Mouse (Mus musculus) heart, embryonic 15.5 days (tissue): Measurements from ENCODE around the gene Lim2. TPM values are rescaled to one million over a fixed set of nuclear protein-coding genes. Genes with fewer than 3 reads are reported as not detected.

ENCODE experiments used
- ATAC-seq: fragments of 200-750 bp; cut with Nextera tagmentation; replicated peaks from 2 replicates; pipeline ENCODE4 v1.8.0; 2017; ENCODE audit warnings: low read depth, moderate TSS enrichment; ENCODE audit not compliant: insufficient number of reproducible peaks, insufficient read depth, low FRiP score
- H3K27ac ChIP-seq: fragments of 300-500 bp; sonication (generic); 2 replicates; pipeline ENCODE4 v1.5.1; 2015; ENCODE audit warnings: mild to moderate bottlenecking, inconsistent platforms
- H3K27me3 ChIP-seq: fragments of 300-500 bp; sonication (generic); 2 replicates; pipeline ENCODE4 v1.6.1; 2015; ENCODE audit warnings: inconsistent platforms
- H3K36me3 ChIP-seq: fragments of 300-500 bp; sonication (generic); 2 replicates; pipeline ENCODE4 v1.6.1; 2015; ENCODE audit warnings: mild to moderate bottlenecking, inconsistent platforms
- H3K4me1 ChIP-seq: fragments of 300-500 bp; sonication (generic); replicated peaks from 2 replicates; pipeline ENCODE4 v1.6.1; 2015; ENCODE audit warnings: inconsistent platforms
- H3K4me2 ChIP-seq: fragments of 300-500 bp; sonication (generic); 2 replicates; pipeline ENCODE4 v1.6.1; 2015; ENCODE audit warnings: inconsistent platforms, mild to moderate bottlenecking, moderate library complexity
- H3K4me3 ChIP-seq: fragments of 300-500 bp; sonication (generic); 2 replicates; pipeline ENCODE4 v1.5.1; 2015; ENCODE audit warnings: mild to moderate bottlenecking, inconsistent platforms
- H3K9ac ChIP-seq: fragments of 300-500 bp; sonication (generic); 2 replicates; pipeline ENCODE4 v1.6.1; 2015; ENCODE audit warnings: mild to moderate bottlenecking, inconsistent platforms
- H3K9me3 ChIP-seq: fragments of 300-500 bp; sonication (generic); replicated peaks from 2 replicates; pipeline ENCODE4 v1.6.1; 2016; ENCODE audit warnings: inconsistent platforms
- WGBS: fragments of 180-500 bp; shearing (Covaris S2); methylation state at CpG from one replicate; pipeline ENCODE4 v1.1.7; 2015; ENCODE audit warnings: mixed read lengths; 5-methylcytosine and 5-hydroxymethylcytosine counted together
- microRNA-seq: library from miRNA; unstranded; fragments of <30 nt; microRNA quantifications from one replicate; pipeline ENCODE4, GENCODE M21; 2016
- polyA plus RNA-seq: library from polyadenylated mRNA; unstranded; fragments of >200 nt; fragmentation: Nextera tagmentation; extraction: Ambion mirVana; gene quantifications from 2 replicates; pipeline ENCODE4 v1.2.1, GENCODE M21; 2015

Gene Lim2
- polyA plus RNA-seq, 1 experiment from 2014 or later: not detected

- ATAC-seq: peak; percentile 56; the same call in 1 of the 2 replicates
- WGBS: 1% methylated on average over 31 of the region's 33 CpGs
- no peaks in the 10 kb centered on the region for H3K9me3 ChIP-seq
These were observed 38.7 kb downstream of the Lim2 start for GRCm38 (mm10) chr7:43466099-43466694.

GRCm38 (mm10) chr7:43470373-43470772, 42.9 kb downstream of the Lim2 start:
- no peaks in the 10 kb centered on the region for H3K36me3 ChIP-seq
- H3K27ac ChIP-seq: no peak overlapping the region
- H3K4me2 ChIP-seq: no peak overlapping the region
- H3K4me1 ChIP-seq: peaks cover 8% of the 10 kb centered on the region
- H3K9ac ChIP-seq: no peak overlapping the region
- ATAC-seq: no peak
- H3K9me3 ChIP-seq: no peaks in the 10 kb centered on the region
- peaks cover 11% of the 10 kb centered on the region for H3K27me3 ChIP-seq
- WGBS: 42% methylated on average over 8 of the region's 8 CpGs
- no peak overlapping the region for H3K4me3 ChIP-seq

More at GRCm38 (mm10) chr7:43466099-43466694, 38.7 kb downstream of the Lim2 start:
- Histone ChIP-seq H3K27me3 (peaks cover 10% of the 10 kb centered on the region), H3K36me3 (no peaks in the 10 kb centered on the region), H3K4me3 (peak overlapping the region; percentile 58), H3K27ac (peak overlapping the region; percentile 33; the same call in 1 of the 2 replicates), H3K4me2 (peak overlapping the region; percentile 89), H3K9ac (peak overlapping the region; percentile 52), H3K4me1 (peaks cover 15% of the 10 kb centered on the region)

GRCm38 (mm10) chr7:43475706-43476105, 48.2 kb downstream of the Lim2 start:
- Histone ChIP-seq H3K27me3 (peaks cover 48% of the 10 kb centered on the region), H3K4me2 (no peak overlapping the region), H3K36me3 (no peaks in the 10 kb centered on the region), H3K4me3 (no peak overlapping the region), H3K9me3 (no peaks in the 10 kb centered on the region), H3K9ac (no peak overlapping the region), H3K4me1 (peaks cover 9% of the 10 kb centered on the region), H3K27ac (no peak overlapping the region)
- WGBS: 11% methylated on average over 23 of the region's 23 CpGs
- ATAC-seq: no peak

GRCm38 (mm10) chr7:43476376-43476775, 48.9 kb downstream of the Lim2 start:
- Histone ChIP-seq H3K27ac (no peak overlapping the region), H3K4me2 (peak overlapping the region; percentile 27; the same call in 1 of the 2 replicates), H3K4me1 (peaks cover 9% of the 10 kb centered on the region), H3K27me3 (peaks cover 48% of the 10 kb centered on the region), H3K9ac (no peak overlapping the region), H3K36me3 (no peaks in the 10 kb centered on the region), H3K9me3 (no peaks in the 10 kb centered on the region), H3K4me3 (no peak overlapping the region)
- no peak for ATAC-seq
- 1% methylated on average over 13 of the region's 13 CpGs for WGBS

GRCm38 (mm10) chr7:43481191-43481590, 53.7 kb downstream of the Lim2 start:
- 67% methylated on average over 3 of the region's 3 CpGs for WGBS
- no peak for ATAC-seq
- Histone ChIP-seq H3K36me3 (no peaks in the 10 kb centered on the region), H3K4me1 (peaks cover 11% of the 10 kb centered on the region), H3K4me3 (no peak overlapping the region), H3K9me3 (no peaks in the 10 kb centered on the region), H3K9ac (no peak overlapping the region), H3K27me3 (peaks cover 29% of the 10 kb centered on the region), H3K27ac (no peak overlapping the region), H3K4me2 (no peak overlapping the region)

GRCm38 (mm10) chr7:43482090-43482716, 54.7 kb downstream of the Lim2 start:
- peak; percentile 42 for ATAC-seq
- no peak overlapping the region for H3K4me3 ChIP-seq
- 53% methylated on average over 8 of the region's 8 CpGs for WGBS

GRCm38 (mm10) chr7:43483236-43483635, 55.8 kb downstream of the Lim2 start:
- Histone ChIP-seq H3K4me1 (peaks cover 7% of the 10 kb centered on the region), H3K4me3 (no peak overlapping the region), H3K27me3 (peaks cover 11% of the 10 kb centered on the region), H3K4me2 (no peak overlapping the region), H3K9me3 (no peaks in the 10 kb centered on the region), H3K9ac (no peak overlapping the region), H3K36me3 (no peaks in the 10 kb centered on the region), H3K27ac (no peak overlapping the region)
- WGBS: 4% methylated on average over 10 of the region's 10 CpGs
- ATAC-seq: no peak

More at GRCm38 (mm10) chr7:43482090-43482716, 54.7 kb downstream of the Lim2 start:
- Histone ChIP-seq H3K27ac (no peak overlapping the region), H3K36me3 (no peaks in the 10 kb centered on the region), H3K4me1 (peaks cover 7% of the 10 kb centered on the region), H3K9ac (no peak overlapping the region), H3K9me3 (no peaks in the 10 kb centered on the region), H3K27me3 (peaks cover 19% of the 10 kb centered on the region), H3K4me2 (no peak overlapping the region)

Small RNAs within 50 kb of the gene (microRNA-seq; reads per million reads assigned to microRNA genes)
- 1.3 reads per million for gene Mir7051

Other genes starting within 250 kb of the Lim2 start
- gene Zfp715, start 114.4 kb upstream of the Lim2 start, polyA plus RNA-seq: 9.0 and 10.1 TPM in 2 replicates
- gene Siglecf, start 76.3 kb upstream of the Lim2 start, polyA plus RNA-seq: 0.13 and 0.46 TPM in 2 replicates
- 0.06 and 0.46 TPM in 2 replicates for gene Siglecg, start 19.5 kb upstream of the Lim2 start, polyA plus RNA-seq
- gene Nkg7, start 9.4 kb downstream of the Lim2 start, polyA plus RNA-seq: 1.6 and 18.8 TPM in 2 replicates
- not detected in 2 replicates for gene Cldnd2, start 13.1 kb downstream of the Lim2 start, polyA plus RNA-seq
- gene Etfb, start 16.4 kb downstream of the Lim2 start, polyA plus RNA-seq: 631 and 668 TPM in 2 replicates
- gene Gm45233, start 16.5 kb downstream of the Lim2 start, polyA plus RNA-seq: 0.31 and 0.43 TPM in 2 replicates
- 2.9 and 4.4 TPM in 2 replicates for gene Vsig10l, start 35.5 kb downstream of the Lim2 start, polyA plus RNA-seq
- 0.28 TPM in 1 of 2 replicates, not detected in the other for gene Iglon5, start 62.4 kb downstream of the Lim2 start, polyA plus RNA-seq
- gene 4931406B18Rik, start 78.3 kb downstream of the Lim2 start, polyA plus RNA-seq: not detected in 2 replicates
- gene Cd33, start 116.8 kb downstream of the Lim2 start, polyA plus RNA-seq: 0.49 and 1.1 TPM in 2 replicates
- gene Zfp658, start 134.6 kb downstream of the Lim2 start, polyA plus RNA-seq: 1.3 and 1.5 TPM in 2 replicates
- 6.0 and 7.9 TPM in 2 replicates for gene Zfp719, start 151.9 kb downstream of the Lim2 start, polyA plus RNA-seq
- not detected in 2 replicates for gene Zfp819, start 179.5 kb downstream of the Lim2 start, polyA plus RNA-seq
- gene Ceacam18, start 207.0 kb downstream of the Lim2 start, polyA plus RNA-seq: not detected in 2 replicates
- 0.47 and 1.0 TPM in 2 replicates for gene Siglece, start 232.5 kb downstream of the Lim2 start, polyA plus RNA-seq
- gene Ctu1, start 244.3 kb downstream of the Lim2 start, polyA plus RNA-seq: 4.9 and 8.7 TPM in 2 replicates